Mouse (Mus musculus) layer of hippocampus, adult 2 months (tissue): ENCODE measurements at regions not wholly inside any gene's neighbourhood (a gene's known extent, or its start where the extent isn't known, plus 50 kb on each side); places are given as distances from the start of the nearest gene placed in this dataset.

Experiments
- DNase-seq, 2 experiments: peaks; one replicate each; pipeline ENCODE4 v3.0.0; 2022; ENCODE audit warnings: low spot score in 2 of 2
- H3K27ac ChIP-seq: fragments of 200-600 bp; 2 replicates; pipeline ENCODE4 v1.8.1; 2022
- H3K4me3 ChIP-seq: fragments of 200-600 bp; 2 replicates; pipeline ENCODE4 v1.8.1; 2022; ENCODE audit warnings: mild to moderate bottlenecking
- CTCF ChIP-seq: fragments of 200-600 bp; conservative IDR thresholded peaks from 2 replicates; pipeline ENCODE4 v1.8.1; 2022; ENCODE audit warnings: antibody characterized with exemption, mild to moderate bottlenecking, moderate library complexity

GRCm38 (mm10) chrX:97748251-97749016, 371.4 kb upstream of the Eda2r start:
- H3K27ac ChIP-seq = no peak overlapping the region
- no peak overlapping the region for H3K4me3 ChIP-seq
- no peak for TF ChIP-seq CTCF
- no peak for DNase-seq

GRCm38 (mm10) chrX:97744356-97744755, 367.3 kb upstream of the Eda2r start:
- DNase-seq = no peak
- H3K27ac ChIP-seq = no peak overlapping the region
- no peak for TF ChIP-seq CTCF
- H3K4me3 ChIP-seq = no peak overlapping the region

- no peak overlapping the region for H3K4me3 ChIP-seq
- no peak for DNase-seq
- H3K27ac ChIP-seq = no peak overlapping the region
- TF ChIP-seq CTCF = peak; percentile 55
Measured at GRCm38 (mm10) chrX:97724537-97724936, 347.5 kb upstream of the Eda2r start.

GRCm38 (mm10) chrX:97707851-97708250, 330.8 kb upstream of the Eda2r start:
- TF ChIP-seq CTCF = no peak

GRCm38 (mm10) chrX:97658726-97659125, 281.7 kb upstream of the Eda2r start:
- H3K4me3 ChIP-seq = no peak overlapping the region
- DNase-seq = no peak
- H3K27ac ChIP-seq = no peak overlapping the region
- no peak for TF ChIP-seq CTCF

More at GRCm38 (mm10) chrX:97707851-97708250, 330.8 kb upstream of the Eda2r start:
- Histone ChIP-seq H3K4me3 (no peak overlapping the region), H3K27ac (no peak overlapping the region)
- DNase-seq = no peak

GRCm38 (mm10) chrX:97651601-97652290, 274.7 kb upstream of the Eda2r start:
- Histone ChIP-seq H3K27ac (no peak overlapping the region), H3K4me3 (no peak overlapping the region)
- DNase-seq = no peak
- TF ChIP-seq CTCF = no peak
